Mouse (Mus musculus): ENCODE measurements around the gene AC109138.7.

DNA sequence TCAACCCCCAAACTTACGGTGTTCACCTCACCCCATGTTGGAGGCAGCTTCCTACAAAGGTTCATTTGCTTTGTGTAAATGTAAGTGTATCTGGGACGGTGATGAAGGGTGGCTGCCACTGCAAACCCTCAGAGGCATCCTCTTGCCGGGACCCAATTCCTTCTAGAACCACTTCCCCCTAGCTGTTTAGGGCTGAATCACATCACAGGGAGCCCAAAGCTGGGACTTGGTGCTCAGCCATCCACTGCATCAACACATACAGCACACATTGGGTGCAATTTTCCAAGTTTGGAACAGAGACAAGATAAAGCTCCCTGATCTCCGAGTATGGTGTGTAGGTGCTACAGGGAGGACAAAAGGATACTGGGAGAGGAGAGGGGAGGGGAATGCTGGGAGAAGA lies 9.3 kb upstream of the AC109138.7 start:
- TF ChIP-seq CTCF (IDR thresholded peaks at IDR 0.05; ENCODE audit: control insufficient read depth, insufficient read depth, insufficient read length), result no peak
- TF ChIP-seq FOSL1 (IDR thresholded peaks at IDR 0.05; ENCODE audit: insufficient read depth, low read length, poor library complexity, severe bottlenecking), result no peak
- no peak for TF ChIP-seq MAX (IDR thresholded peaks at IDR 0.05)
